Mouse (Mus musculus) layer of hippocampus, postnatal 14 days (tissue): ENCODE measurements around the gene Trhr2. TPM values are rescaled to one million over a fixed set of nuclear protein-coding genes. Genes with fewer than 3 reads are reported as not detected.

ENCODE experiments used
- DNase-seq, 2 experiments: peaks; one replicate each; pipeline ENCODE4 v3.0.0; 2021 to 2022; ENCODE audit warnings: low spot score in 2 of 2, mixed read lengths in 1 of 2
- total RNA-seq, 2 experiments: library from RNA; stranded (reverse); gene quantifications; 2 replicates each; pipeline ENCODE4 v1.2.3; 2021

The Trhr2 gene
- total RNA-seq, 2 experiments from 2014 or later, result 0.76 to 0.81 TPM

DNA sequence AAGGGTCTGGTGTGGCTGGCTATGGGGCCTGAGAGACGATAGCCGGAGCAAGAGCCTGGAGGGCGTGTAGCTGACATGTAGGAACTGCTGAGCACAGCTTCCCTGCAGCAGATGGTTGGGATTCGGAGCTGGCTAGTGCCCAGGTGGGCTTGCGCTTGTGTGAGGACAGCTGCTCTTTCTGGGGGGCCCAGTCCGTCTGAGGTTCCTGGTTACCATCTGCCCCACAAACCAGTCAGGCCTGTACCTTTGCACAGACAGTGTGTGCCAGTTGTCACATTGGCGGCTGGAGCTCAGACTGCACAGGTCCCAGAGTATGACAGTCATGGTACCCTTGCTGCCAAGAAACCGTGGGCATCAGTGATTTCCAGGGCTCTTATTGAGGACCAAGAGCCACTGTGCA is 52.7 kb downstream of the Trhr2 start:
- DNase-seq, result peak in 1 of 2 experiments; percentile 49

Other genes with a start within 250 kb of the Trhr2 start
- gene Zfpm1, start 78.6 kb downstream of the Trhr2 start, total RNA-seq, result 10 to 100 TPM; 28.3 to 31.7 TPM
- gene Zc3h18, start 15.9 kb upstream of the Trhr2 start, total RNA-seq, result 10 to 100 TPM; 35.4 to 39.2 TPM
- not detected for gene Il17c, start 61.3 kb upstream of the Trhr2 start, total RNA-seq
- gene Cyba, start 72.2 kb upstream of the Trhr2 start, total RNA-seq, result 10 to 100 TPM in 1 of 2 experiments, 1 to 10 TPM in 1; 8.9 to 14.5 TPM
- gene Mvd, start 82.7 kb upstream of the Trhr2 start, total RNA-seq, result 10 to 100 TPM; 38.8 to 45.5 TPM
- gene Snai3, start 100.0 kb upstream of the Trhr2 start, total RNA-seq, result not detected
- gene Rnf166, start 115.3 kb upstream of the Trhr2 start, total RNA-seq, result 10 to 100 TPM; 20.0 to 23.3 TPM
- gene Ctu2, start 115.4 kb upstream of the Trhr2 start, total RNA-seq, result 10 to 100 TPM; 27.6 to 28.9 TPM
- gene Piezo1, start 190.6 kb upstream of the Trhr2 start, total RNA-seq, result 1 to 10 TPM; 5.1 to 6.5 TPM
- gene Cdt1, start 207.3 kb upstream of the Trhr2 start, total RNA-seq, result 1 to 10 TPM; 2.0 to 2.9 TPM
- 10 to 100 TPM; 74.0 to 82.4 TPM for gene Aprt, start 216.2 kb upstream of the Trhr2 start, total RNA-seq